In the genomic region with DNA sequence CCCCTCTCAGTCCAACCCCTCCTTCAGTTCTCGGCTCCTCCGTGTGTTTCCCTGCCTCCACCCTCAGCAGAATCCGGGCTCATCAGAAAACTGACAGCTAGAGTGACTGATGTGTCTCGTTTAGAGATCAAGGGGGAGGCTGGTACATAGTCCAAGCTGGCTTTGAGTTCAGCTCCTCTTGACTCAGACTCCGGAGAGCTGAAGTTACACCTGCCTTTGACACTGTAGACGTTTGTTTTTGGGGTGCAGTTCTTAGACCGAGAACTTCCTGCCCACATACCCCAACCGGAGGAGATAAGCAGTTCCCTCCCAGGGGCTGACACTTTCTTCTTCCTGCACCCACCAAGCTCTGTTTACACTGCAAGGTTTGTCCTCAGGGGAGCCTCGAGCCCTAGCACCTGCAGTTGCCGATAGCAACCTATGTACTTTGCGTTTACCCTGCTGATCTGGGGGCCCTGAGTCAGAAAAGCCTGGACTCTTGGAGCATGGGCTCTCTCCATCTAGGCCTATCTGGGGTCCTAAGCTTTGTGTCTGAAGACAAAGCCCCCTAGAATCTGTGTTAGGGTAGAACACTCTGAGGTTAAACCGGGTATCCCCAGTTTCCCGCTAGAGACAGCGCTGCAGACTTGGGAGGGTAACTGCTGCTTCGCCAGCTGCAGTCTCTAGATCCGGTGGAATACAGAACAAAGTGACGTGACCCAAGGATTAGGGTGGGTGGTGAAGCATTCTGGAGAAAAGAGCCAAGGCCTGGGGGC, we compare ENCODE assay signal across 9 mouse cellular contexts. TPM values are rescaled to one million over a fixed set of nuclear protein-coding genes. Genes with fewer than 3 reads are reported as not detected.
DNase-seq lines count a peak whose midpoint lies in the region; ATAC-seq and TF ChIP-seq lines count a peak whose summit lies in the region.
"Had no signal": no experiment of that assay in that cellular context is flagged by ENCODE, and none has a peak within 500 bp of the region (broad histone marks: within the 10 kb centered on the region; RNA-seq: fewer than 3 reads in every experiment).

No protein-coding gene starts in this region.

- under 1% methylated on average over 17 of the region's 17 CpGs for WGBS in bone marrow, adult 2 months
- WGBS in heart, embryonic 11.5 days (ENCODE audit: insufficient replicate concordance): 2% methylated on average over 17 of the region's 17 CpGs
- 4% methylated on average over 17 of the region's 17 CpGs for WGBS in kidney, postnatal 0 days

- H3K9ac ChIP-seq in heart, embryonic 11.5 days (ENCODE audit: low read depth, low read length): peak overlapping the region; percentile 77
- peak overlapping the region; percentile 71 for H3K9ac ChIP-seq in kidney, postnatal 0 days (ENCODE audit: low read depth, low read length)

- H3K27me3 ChIP-seq in heart, embryonic 11.5 days (ENCODE audit: control insufficient read depth, insufficient read depth, low read length): 0 out of 2 replicates have a peak, but pooled peaks cover 2% of the 10 kb centered on the region
- H3K27me3 ChIP-seq in kidney, postnatal 0 days (ENCODE audit: insufficient read depth, low read length): 0 out of 2 replicates have a peak, but pooled peaks cover 2% of the 10 kb centered on the region

- ATAC-seq in heart, embryonic 11.5 days (replicated peaks; ENCODE audit: insufficient number of reproducible peaks, low FRiP score, low TSS enrichment): peak; percentile 28; the same call in 1 of the 2 replicates
- ATAC-seq in kidney, postnatal 0 days (replicated peaks; ENCODE audit: low FRiP score, low read depth): peak; percentile 61
- peak; percentile 46 for ATAC-seq in megakaryocyte, adult 5-6 weeks (ENCODE audit: poor library complexity, severe bottlenecking)

- H3K9me3 ChIP-seq in heart, embryonic 11.5 days (replicated peaks; ENCODE audit: control insufficient read depth, low read length): no peaks in the 10 kb centered on the region
- no peaks in the 10 kb centered on the region for H3K9me3 ChIP-seq in kidney, postnatal 0 days (replicated peaks; ENCODE audit: low read length)

- no peaks in the 10 kb centered on the region for H3K36me3 ChIP-seq in heart, embryonic 11.5 days (ENCODE audit: control insufficient read depth, insufficient read depth, low read length)
- H3K36me3 ChIP-seq in kidney, postnatal 0 days (ENCODE audit: insufficient read depth, low read length): no peaks in the 10 kb centered on the region

- peaks cover 4% of the 10 kb centered on the region; the same call in 1 of the 2 replicates for H3K4me1 ChIP-seq in bone marrow, adult 2 months (ENCODE audit: control insufficient read depth, insufficient read depth, low read length)
- peaks cover 10% of the 10 kb centered on the region for H3K4me1 ChIP-seq in heart, embryonic 11.5 days (ENCODE audit: control insufficient read depth, insufficient read depth, low read length)
- H3K4me1 ChIP-seq in kidney, postnatal 0 days (replicated peaks; ENCODE audit: insufficient read depth, low read length): peaks cover 5% of the 10 kb centered on the region; the same call in 1 of the 2 replicates

- H3K4me2 ChIP-seq in heart, embryonic 11.5 days: peak overlapping the region; percentile 97
- peak overlapping the region; percentile 88 for H3K4me2 ChIP-seq in kidney, postnatal 0 days (ENCODE audit: low read length)

- peak; percentile 87 for DNase-seq in CD4-positive helper T cell, adult 2 months (ENCODE audit: low read depth, low spot score)
- no peak for DNase-seq in kidney, postnatal 0 days (ENCODE audit: low spot score)
- DNase-seq in spleen, postnatal 10 days (ENCODE audit: low spot score in 2 of 2): peak; percentile 75 to 80
- DNase-seq in ovary, postnatal 14 days (ENCODE audit: low spot score): no peak
- no peak for DNase-seq in adrenal gland, adult 18-20 months (ENCODE audit: low spot score in 2 of 2)

- H3K27ac ChIP-seq in bone marrow, adult 2 months (ENCODE audit: control insufficient read depth, insufficient read depth, low read depth, low read length, poor library complexity): peak overlapping the region; percentile 95
- H3K27ac ChIP-seq in heart, embryonic 11.5 days (ENCODE audit: low read depth, low read length): peak overlapping the region; percentile 73
- peak overlapping the region; percentile 54 for H3K27ac ChIP-seq in kidney, postnatal 0 days

- no peak for TF ChIP-seq POLR2A in bone marrow, adult 2 months (IDR thresholded peaks at IDR 0.05; ENCODE audit: borderline replicate concordance, control insufficient read depth, low read depth, low read length)

- H3K4me3 ChIP-seq in bone marrow, adult 2 months (replicated peaks; ENCODE audit: control insufficient read depth, low read depth, low read length): peak overlapping the region; percentile 74
- peak overlapping the region; percentile 72 for H3K4me3 ChIP-seq in heart, embryonic 11.5 days (ENCODE audit: low read depth, low read length)
- H3K4me3 ChIP-seq in kidney, postnatal 0 days (replicated peaks; ENCODE audit: low read depth, low read length): peak overlapping the region; percentile 56

- no peak for TF ChIP-seq CTCF in bone marrow, adult 2 months (IDR thresholded peaks at IDR 0.05; ENCODE audit: control insufficient read depth, insufficient read depth, low read length)
- no peak for TF ChIP-seq CTCF in kidney, postnatal 0 days (IDR thresholded peaks at IDR 0.05; ENCODE audit: low read depth)

RNA-seq across cellular contexts. Expression of a gene that starts 1.1 kb away (rescaled TPM):
- polyA plus RNA-seq in bone marrow, adult 2 months (2011; ENCODE audit: insufficient read depth, insufficient read length, low replicate concordance, missing spikeins): 31.2 and 32.1 TPM in 2 replicates
- 14.8 and 16.8 TPM in 2 replicates for polyA plus RNA-seq in heart, embryonic 11.5 days (2014; fragmentation: Nextera tagmentation; extraction: Ambion mirVana)
- polyA plus RNA-seq in kidney, postnatal 0 days (2015; fragmentation: Nextera tagmentation; extraction: Ambion mirVana): 22.2 and 25.6 TPM in 2 replicates
- 12.4 and 15.1 TPM in 2 replicates for total RNA-seq in megakaryocyte, adult 5-6 weeks (2015)
- 14.4 and 15.9 TPM in 2 replicates for total RNA-seq in megakaryocyte, adult 5-6 weeks (2017)
- 10 to 100 TPM; 30.4 to 78.4 TPM for total RNA-seq in adrenal gland, adult 18-20 months (2021)

RNA-seq across cellular contexts. Expression of a gene that starts 21.9 kb away (rescaled TPM):
- 0.80 and 1.2 TPM in 2 replicates for polyA plus RNA-seq in bone marrow, adult 2 months (2011; ENCODE audit: insufficient read depth, insufficient read length, low replicate concordance, missing spikeins)
- polyA plus RNA-seq in heart, embryonic 11.5 days (2014; fragmentation: Nextera tagmentation; extraction: Ambion mirVana): not detected in 2 replicates
- polyA plus RNA-seq in kidney, postnatal 0 days (2015; fragmentation: Nextera tagmentation; extraction: Ambion mirVana): not detected in 2 replicates
- total RNA-seq in megakaryocyte, adult 5-6 weeks (2015): not detected in 2 replicates
- not detected in 2 replicates for total RNA-seq in megakaryocyte, adult 5-6 weeks (2017)
- total RNA-seq in adrenal gland, adult 18-20 months (2021): not detected
- polyA plus RNA-seq: gonadal fat pad, adult 2 months had no signal

RNA-seq across cellular contexts. Expression of a gene that starts 58.9 kb away (rescaled TPM):
- 10.7 and 18.0 TPM in 2 replicates for polyA plus RNA-seq in bone marrow, adult 2 months (2011; ENCODE audit: insufficient read depth, insufficient read length, low replicate concordance, missing spikeins)
- polyA plus RNA-seq in heart, embryonic 11.5 days (2014; fragmentation: Nextera tagmentation; extraction: Ambion mirVana): 31.1 and 35.2 TPM in 2 replicates
- polyA plus RNA-seq in kidney, postnatal 0 days (2015; fragmentation: Nextera tagmentation; extraction: Ambion mirVana): 62.5 and 63.1 TPM in 2 replicates
- 22.2 and 25.1 TPM in 2 replicates for total RNA-seq in megakaryocyte, adult 5-6 weeks (2015)
- 39.1 and 39.8 TPM in 2 replicates for total RNA-seq in megakaryocyte, adult 5-6 weeks (2017)
- total RNA-seq in adrenal gland, adult 18-20 months (2021): 100 to 1,000 TPM; 122 to 153 TPM

Comparison
In these comparisons a context has a peak if more than half of its experiments do, and no peak if none do; other contexts are left out.
1. DNase-seq: peak in CD4-positive helper T cell, adult 2 months (single experiment) and spleen, postnatal 10 days (2 of 2); none in kidney, postnatal 0 days (single experiment), ovary, postnatal 14 days (single experiment) and adrenal gland, adult 18-20 months (0 of 2).
2. Peak in every context shown above with its lines, with median percentiles within 50 percentile points of each other: H3K27ac ChIP-seq, H3K4me3 ChIP-seq and ATAC-seq.